Mouse (Mus musculus) C2C12 (cell line): ENCODE results near the gene Erg28.

Experiments used
- CEBPB ChIP-seq: IDR thresholded peaks from one replicate; pipeline ENCODE4 v1.6.1; 2011; ENCODE audit warnings: low read depth, mild to moderate bottlenecking, control low read depth, moderate library complexity
- CTCF ChIP-seq: IDR thresholded peaks from one replicate; pipeline ENCODE4 v1.5.1; 2011; ENCODE audit not compliant: control insufficient read depth, insufficient read depth, insufficient read length
- FOSL1 ChIP-seq: IDR thresholded peaks from one replicate; pipeline ENCODE4 v1.8.0; 2011; ENCODE audit warnings: mild to moderate bottlenecking, low read length; ENCODE audit not compliant: poor library complexity, insufficient read depth, severe bottlenecking
- MAX ChIP-seq: IDR thresholded peaks from one replicate; pipeline ENCODE4 v1.6.1; 2011; ENCODE audit warnings: mild to moderate bottlenecking, control low read depth
- MYOD1 ChIP-seq: IDR thresholded peaks from one replicate; pipeline ENCODE4 v1.6.1; 2011; ENCODE audit warnings: low read depth; ENCODE audit not compliant: control insufficient read depth, insufficient read length
- MYOG ChIP-seq: IDR thresholded peaks from one replicate; pipeline ENCODE4 v1.6.1; 2011; ENCODE audit not compliant: control insufficient read depth, insufficient read length; ENCODE audit errors: extremely low read depth
- USF1 ChIP-seq: IDR thresholded peaks from one replicate; pipeline ENCODE4 v1.6.1; 2011; ENCODE audit warnings: low read depth, mild to moderate bottlenecking, control low read depth, moderate library complexity

- TF ChIP-seq CTCF = peak; percentile 8
- TF ChIP-seq MYOG = no peak
- no peak for TF ChIP-seq USF1
- TF ChIP-seq MYOD1 = no peak
- TF ChIP-seq CEBPB = no peak
- no peak for TF ChIP-seq MAX
- TF ChIP-seq FOSL1 = no peak
Measured at GRCm38 (mm10) chr12:85865526-85865925, 41.2 kb upstream of the Erg28 start.
